Mouse (Mus musculus): ENCODE results near the gene Wt1. TPM values are rescaled to one million over a fixed set of nuclear protein-coding genes. Genes with fewer than 3 reads are reported as not detected.
A peak's percentile ranks its signal among the peaks of the same experiment; 100 is the strongest.

Wt1 gene
- polyA plus RNA-seq, 1 experiment from 2014 or later, result 0.15 TPM

DNA sequence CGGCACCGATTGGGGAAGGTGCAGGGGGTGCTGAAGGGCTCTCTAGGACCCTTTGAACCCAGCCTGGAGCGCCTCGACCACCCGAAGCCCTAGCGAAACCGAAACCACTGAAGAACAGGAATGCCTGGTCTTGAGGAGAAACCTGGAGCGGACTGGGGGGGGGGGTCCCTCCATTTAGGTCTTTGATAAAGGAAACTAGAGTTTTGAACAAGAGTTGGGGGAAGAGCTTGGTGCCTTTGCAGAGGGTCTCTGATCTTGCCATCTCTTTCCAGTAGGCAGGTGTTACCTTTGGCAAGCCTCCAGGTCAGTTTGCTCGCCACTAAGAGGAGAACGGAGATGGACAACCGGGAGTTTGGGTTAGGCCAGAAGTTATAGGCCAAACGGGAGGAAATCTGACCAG is 2.2 kb downstream of the Wt1 start:
- Histone ChIP-seq H3K27me3 (ENCODE audit: control insufficient read depth, insufficient read depth, low read length) (peaks cover 96% of the 10 kb centered on the region), H3K4me2 (ENCODE audit: low read depth, low read length, severe bottlenecking) (no peak overlapping the region)
- WGBS, result 2% methylated on average over 12 of the region's 12 CpGs

DNA sequence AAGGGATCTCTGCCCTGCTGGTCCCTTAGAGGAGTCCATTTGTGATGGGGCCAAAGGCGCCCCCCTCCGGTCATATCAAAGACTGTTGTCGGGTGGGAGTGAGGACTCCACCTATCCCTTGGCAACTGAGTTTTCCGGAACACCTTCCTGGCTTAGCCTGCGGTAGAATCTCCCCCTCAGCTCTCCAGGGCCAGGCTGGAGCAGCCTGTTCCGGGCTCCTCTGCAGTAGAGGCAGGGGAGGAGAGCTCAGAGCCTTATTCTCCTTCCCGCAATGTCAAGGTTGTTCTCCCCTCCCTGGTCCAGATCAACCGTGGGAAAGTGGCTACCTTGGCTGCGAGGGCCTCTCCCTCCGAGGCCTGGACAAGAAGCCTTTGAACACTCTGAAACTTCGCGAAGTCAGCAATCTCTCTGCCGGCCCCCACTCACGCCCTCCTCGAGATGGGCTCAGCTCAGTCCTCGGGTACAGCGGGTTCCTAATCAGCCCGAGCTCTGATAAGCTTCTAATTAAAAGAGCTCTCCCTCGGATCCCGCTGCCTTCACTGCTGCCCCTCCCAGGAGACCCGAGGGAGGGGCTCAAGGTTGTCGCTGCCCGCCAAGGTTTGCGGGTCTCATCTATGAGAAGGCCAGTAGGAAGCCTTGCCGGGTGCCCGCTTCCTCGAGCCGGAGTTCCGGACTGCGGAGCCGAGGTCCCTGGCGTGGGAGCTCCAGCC is 4.2 kb downstream of the Wt1 start:
- Histone ChIP-seq H3K27me3 (ENCODE audit: control insufficient read depth, insufficient read depth, low read length) (peaks cover 97% of the 10 kb centered on the region), H3K27ac (ENCODE audit: low read depth, low read length) (no peak overlapping the region), H3K9me3 (ENCODE audit: control insufficient read depth, low read length) (no peaks in the 10 kb centered on the region), H3K4me2 (ENCODE audit: low read depth, low read length, severe bottlenecking) (no peak overlapping the region), H3K4me1 (replicated peaks; ENCODE audit: control insufficient read depth, insufficient read depth, low read length) (peaks cover 9% of the 10 kb centered on the region), H3K36me3 (ENCODE audit: control insufficient read depth, insufficient read depth, low read length) (no peaks in the 10 kb centered on the region), H3K4me3 (ENCODE audit: low read depth, low read length) (no peak overlapping the region), H3K9ac (ENCODE audit: low read length) (no peak overlapping the region)
- whole genome bisulfite sequencing, result under 1% methylated on average over 32 of the region's 32 CpGs
- DNase-seq (ENCODE audit: low spot score) (peak; percentile 66), ATAC-seq (replicated peaks; ENCODE audit: low FRiP score) (no peak)

More for the DNA sequence above, 2.2 kb downstream of the Wt1 start:
- Histone ChIP-seq H3K9me3 (ENCODE audit: control insufficient read depth, low read length) (no peaks in the 10 kb centered on the region), H3K36me3 (ENCODE audit: control insufficient read depth, insufficient read depth, low read length) (no peaks in the 10 kb centered on the region), H3K27ac (ENCODE audit: low read depth, low read length) (no peak overlapping the region), H3K9ac (ENCODE audit: low read length) (no peak overlapping the region), H3K4me3 (ENCODE audit: low read depth, low read length) (no peak overlapping the region), H3K4me1 (replicated peaks; ENCODE audit: control insufficient read depth, insufficient read depth, low read length) (peaks cover 9% of the 10 kb centered on the region)
- no peak for DNase-seq (ENCODE audit: low spot score)
- ATAC-seq (replicated peaks; ENCODE audit: low FRiP score), result no peak

DNA sequence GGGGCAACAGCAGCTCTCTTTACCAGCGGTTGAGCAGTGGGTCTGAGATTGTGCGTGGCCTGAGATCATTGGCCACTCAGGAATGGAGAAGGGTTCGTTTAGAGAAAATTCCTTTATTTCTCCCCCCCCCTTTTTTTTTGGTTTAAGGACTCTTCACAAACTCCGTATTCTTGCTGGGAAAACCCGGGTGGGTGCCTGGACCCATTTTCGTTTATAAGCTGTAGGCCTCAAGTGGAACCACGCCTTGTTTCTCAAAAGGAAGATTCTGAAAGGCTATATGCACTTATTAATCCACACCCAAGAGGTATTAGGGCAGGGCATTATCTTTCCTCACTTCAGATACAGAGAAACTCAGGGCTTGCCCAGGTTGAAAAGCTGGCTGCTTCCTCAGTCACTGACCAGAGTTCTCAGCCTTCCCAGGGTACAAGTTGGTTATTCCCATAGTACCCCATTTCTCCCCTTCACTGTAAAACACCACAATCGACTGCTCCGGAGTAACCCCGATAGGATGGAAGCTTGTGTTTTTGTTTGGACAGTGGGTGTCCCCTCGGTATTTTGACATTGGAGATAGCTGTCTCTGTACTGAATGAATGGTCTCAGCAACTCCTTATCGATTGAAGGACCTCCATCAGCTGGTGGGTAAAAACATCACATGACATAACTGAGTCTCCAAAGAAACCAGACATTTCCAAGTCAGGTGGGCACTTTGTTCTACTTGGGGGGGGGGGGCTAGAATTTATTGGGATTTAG is 4.9 kb downstream of the Wt1 start:
- ATAC-seq (replicated peaks; ENCODE audit: low FRiP score) (no peak), DNase-seq (ENCODE audit: low spot score) (no peak)
- Histone ChIP-seq H3K9me3 (ENCODE audit: control insufficient read depth, low read length) (no peaks in the 10 kb centered on the region), H3K27ac (ENCODE audit: low read depth, low read length) (no peak overlapping the region), H3K4me1 (replicated peaks; ENCODE audit: control insufficient read depth, insufficient read depth, low read length) (peaks cover 9% of the 10 kb centered on the region), H3K36me3 (ENCODE audit: control insufficient read depth, insufficient read depth, low read length) (no peaks in the 10 kb centered on the region), H3K27me3 (ENCODE audit: control insufficient read depth, insufficient read depth, low read length) (peaks cover 96% of the 10 kb centered on the region), H3K4me3 (ENCODE audit: low read depth, low read length) (no peak overlapping the region), H3K4me2 (ENCODE audit: low read depth, low read length, severe bottlenecking) (no peak overlapping the region), H3K9ac (ENCODE audit: low read length) (no peak overlapping the region)
- 3% methylated on average over 12 of the region's 12 CpGs for WGBS

GRCm38 (mm10) chr2:105131811-105132100 is 5.4 kb downstream of the Wt1 start:
- no peak overlapping the region for H3K27ac ChIP-seq (ENCODE audit: low read depth, low read length)
- H3K9me3 ChIP-seq (ENCODE audit: control insufficient read depth, low read length), result no peaks in the 10 kb centered on the region
- no peak overlapping the region for H3K4me3 ChIP-seq (ENCODE audit: low read depth, low read length)
- H3K27me3 ChIP-seq (ENCODE audit: control insufficient read depth, insufficient read depth, low read length), result peaks cover 96% of the 10 kb centered on the region
- ATAC-seq (replicated peaks; ENCODE audit: low FRiP score) (no peak), DNase-seq (ENCODE audit: low spot score) (no peak)
- H3K4me2 ChIP-seq (ENCODE audit: low read depth, low read length, severe bottlenecking), result no peak overlapping the region
- 5% methylated on average over 2 of the region's 2 CpGs for WGBS
- H3K36me3 ChIP-seq (ENCODE audit: control insufficient read depth, insufficient read depth, low read length), result no peaks in the 10 kb centered on the region
- no peak overlapping the region for H3K9ac ChIP-seq (ENCODE audit: low read length)
- H3K4me1 ChIP-seq (replicated peaks; ENCODE audit: control insufficient read depth, insufficient read depth, low read length), result peaks cover 5% of the 10 kb centered on the region

GRCm38 (mm10) chr2:105132300-105132699 is 6.0 kb downstream of the Wt1 start:
- Histone ChIP-seq H3K36me3 (ENCODE audit: control insufficient read depth, insufficient read depth, low read length) (no peaks in the 10 kb centered on the region), H3K4me3 (ENCODE audit: low read depth, low read length) (no peak overlapping the region), H3K9me3 (ENCODE audit: control insufficient read depth, low read length) (no peaks in the 10 kb centered on the region), H3K27ac (ENCODE audit: low read depth, low read length) (no peak overlapping the region), H3K27me3 (ENCODE audit: control insufficient read depth, insufficient read depth, low read length) (peaks cover 95% of the 10 kb centered on the region), H3K4me2 (ENCODE audit: low read depth, low read length, severe bottlenecking) (no peak overlapping the region), H3K4me1 (replicated peaks; ENCODE audit: control insufficient read depth, insufficient read depth, low read length) (peaks cover under 1% of the 10 kb centered on the region), H3K9ac (ENCODE audit: low read length) (no peak overlapping the region)
- WGBS, result under 1% methylated on average over 17 of the region's 17 CpGs
- ATAC-seq (replicated peaks; ENCODE audit: low FRiP score) (no peak), DNase-seq (ENCODE audit: low spot score) (no peak)

DNA sequence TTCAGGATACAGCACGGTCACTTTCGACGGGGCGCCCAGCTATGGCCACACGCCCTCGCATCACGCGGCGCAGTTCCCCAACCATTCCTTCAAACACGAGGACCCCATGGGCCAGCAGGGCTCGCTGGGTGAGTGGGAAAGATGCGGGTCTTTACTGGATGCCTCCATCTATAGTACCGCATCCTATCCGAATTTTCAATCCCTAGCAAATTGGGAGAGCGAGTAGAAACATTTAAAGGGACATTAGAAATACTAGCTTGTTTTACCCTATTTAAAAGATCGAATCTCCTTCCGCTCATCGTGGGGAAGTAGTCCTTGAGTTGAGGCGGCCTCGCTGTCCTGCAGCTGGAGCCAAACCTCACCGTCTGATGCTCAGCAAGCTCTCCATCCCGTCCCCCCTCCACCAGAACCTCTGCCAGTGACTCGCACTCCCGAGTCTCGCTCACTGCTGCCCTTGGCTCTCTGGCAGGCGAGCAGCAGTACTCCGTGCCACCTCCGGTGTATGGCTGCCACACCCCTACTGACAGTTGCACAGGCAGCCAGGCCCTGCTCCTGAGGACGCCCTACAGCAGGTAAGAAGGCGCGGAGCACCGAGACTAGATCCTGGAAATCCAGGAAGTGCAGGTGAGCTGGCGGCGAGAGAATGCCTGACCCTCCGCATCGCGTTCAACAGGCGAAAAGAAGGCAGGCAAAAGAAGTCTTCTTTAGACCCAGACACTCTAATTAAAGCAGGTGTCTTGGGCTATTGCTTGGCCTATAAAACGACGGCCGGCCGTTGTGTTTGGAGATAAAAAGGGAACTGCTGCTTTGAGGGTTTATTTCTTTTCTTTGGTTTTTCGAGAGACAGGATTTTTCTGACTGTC is 6.8 kb downstream of the Wt1 start:
- H3K36me3 ChIP-seq (ENCODE audit: control insufficient read depth, insufficient read depth, low read length), result no peaks in the 10 kb centered on the region
- H3K4me3 ChIP-seq (ENCODE audit: low read depth, low read length), result no peak overlapping the region
- DNase-seq (ENCODE audit: low spot score), result peak; percentile 65
- H3K4me2 ChIP-seq (ENCODE audit: low read depth, low read length, severe bottlenecking), result no peak overlapping the region
- under 1% methylated on average over 43 of the region's 43 CpGs for WGBS
- H3K27ac ChIP-seq (ENCODE audit: low read depth, low read length), result no peak overlapping the region
- H3K4me1 ChIP-seq (replicated peaks; ENCODE audit: control insufficient read depth, insufficient read depth, low read length), result no peaks in the 10 kb centered on the region; the same call in 1 of the 2 replicates
- H3K9ac ChIP-seq (ENCODE audit: low read length), result no peak overlapping the region
- H3K9me3 ChIP-seq (ENCODE audit: control insufficient read depth, low read length), result no peaks in the 10 kb centered on the region
- H3K27me3 ChIP-seq (ENCODE audit: control insufficient read depth, insufficient read depth, low read length), result peaks cover 87% of the 10 kb centered on the region
- ATAC-seq (replicated peaks; ENCODE audit: low FRiP score), result no peak

- H3K9ac ChIP-seq (ENCODE audit: low read length), result no peak overlapping the region
- H3K4me1 ChIP-seq (replicated peaks; ENCODE audit: control insufficient read depth, insufficient read depth, low read length), result no peaks in the 10 kb centered on the region; the same call in 1 of the 2 replicates
- H3K4me2 ChIP-seq (ENCODE audit: low read depth, low read length, severe bottlenecking), result no peak overlapping the region
- no peak overlapping the region for H3K4me3 ChIP-seq (ENCODE audit: low read depth, low read length)
- 0 out of 2 replicates have a peak, but pooled peaks have one; percentile 45 for ATAC-seq (replicated peaks; ENCODE audit: low FRiP score)
- no peaks in the 10 kb centered on the region for H3K36me3 ChIP-seq (ENCODE audit: control insufficient read depth, insufficient read depth, low read length)
- peaks cover 77% of the 10 kb centered on the region for H3K27me3 ChIP-seq (ENCODE audit: control insufficient read depth, insufficient read depth, low read length)
- 1% methylated on average over 19 of the region's 19 CpGs for WGBS
- no peak for DNase-seq (ENCODE audit: low spot score)
- no peaks in the 10 kb centered on the region for H3K9me3 ChIP-seq (ENCODE audit: control insufficient read depth, low read length)
- no peak overlapping the region for H3K27ac ChIP-seq (ENCODE audit: low read depth, low read length)
Measured at GRCm38 (mm10) chr2:105134296-105134695, 8.0 kb downstream of the Wt1 start.

- ATAC-seq (replicated peaks; ENCODE audit: low FRiP score), result no peak
- DNase-seq (ENCODE audit: low spot score), result no peak
- no peak overlapping the region for H3K4me3 ChIP-seq (ENCODE audit: low read depth, low read length)
- H3K4me2 ChIP-seq (ENCODE audit: low read depth, low read length, severe bottlenecking), result no peak overlapping the region
- no peaks in the 10 kb centered on the region for H3K36me3 ChIP-seq (ENCODE audit: control insufficient read depth, insufficient read depth, low read length)
- H3K27me3 ChIP-seq (ENCODE audit: control insufficient read depth, insufficient read depth, low read length), result peaks cover 26% of the 10 kb centered on the region
- no peaks in the 10 kb centered on the region for H3K9me3 ChIP-seq (ENCODE audit: control insufficient read depth, low read length)
- WGBS, result 87% methylated on average over 7 of the region's 7 CpGs
- no peak overlapping the region for H3K27ac ChIP-seq (ENCODE audit: low read depth, low read length)
- H3K4me1 ChIP-seq (replicated peaks; ENCODE audit: control insufficient read depth, insufficient read depth, low read length), result 0 out of 2 replicates have a peak, but pooled peaks cover 4% of the 10 kb centered on the region
- no peak overlapping the region for H3K9ac ChIP-seq (ENCODE audit: low read length)
Measured at GRCm38 (mm10) chr2:105139471-105139870, 13.1 kb downstream of the Wt1 start.
